Mouse (Mus musculus): Measurements from ENCODE around the gene Eef1b2. TPM values are rescaled to one million over a fixed set of nuclear protein-coding genes. Genes with fewer than 3 reads are reported as not detected.

The Eef1b2 gene
- polyA plus RNA-seq, 1 experiment from 2014 or later: 249 TPM

GRCm38 (mm10) chr1:63195848-63196512, 19.4 kb downstream of the Eef1b2 start:
- H3K36me3 ChIP-seq: no peaks in the 10 kb centered on the region
- no peak for ATAC-seq (replicated peaks; ENCODE audit: insufficient number of reproducible peaks, insufficient read depth, low FRiP score, low read depth)
- H3K9ac ChIP-seq: no peak overlapping the region
- no peak overlapping the region for H3K4me3 ChIP-seq
- no peak overlapping the region for H3K4me2 ChIP-seq
- H3K9me3 ChIP-seq (replicated peaks): no peaks in the 10 kb centered on the region
- peaks cover 13% of the 10 kb centered on the region for H3K4me1 ChIP-seq (replicated peaks)
- no peaks in the 10 kb centered on the region for H3K27me3 ChIP-seq
- H3K27ac ChIP-seq: no peak overlapping the region
- 27% methylated on average over 5 of the region's 5 CpGs for WGBS

DNA sequence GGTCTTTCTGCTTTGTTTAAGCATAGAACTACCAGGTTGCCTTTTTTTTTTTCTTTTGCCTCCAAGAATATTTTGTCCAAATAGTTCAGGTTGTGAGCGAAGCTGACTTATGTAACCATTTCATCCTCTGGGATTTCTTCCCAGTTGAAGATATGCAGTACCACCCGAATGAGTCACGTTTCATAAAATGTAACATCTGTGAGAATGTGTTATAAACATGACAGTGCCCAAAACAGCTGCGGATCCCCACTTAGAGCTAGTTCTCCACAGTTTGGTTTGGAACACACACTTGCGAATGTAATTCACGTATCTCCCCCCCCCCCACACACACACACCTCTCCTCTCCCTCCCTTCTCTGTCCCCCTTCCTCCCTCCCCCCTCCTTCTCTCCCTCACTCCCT, 22.8 kb downstream of the Eef1b2 start:
- Histone ChIP-seq H3K36me3 (no peaks in the 10 kb centered on the region), H3K4me3 (no peak overlapping the region), H3K4me2 (no peak overlapping the region), H3K27ac (no peak overlapping the region), H3K4me1 (replicated peaks) (peaks cover 3% of the 10 kb centered on the region), H3K9me3 (replicated peaks) (no peaks in the 10 kb centered on the region), H3K9ac (no peak overlapping the region), H3K27me3 (no peaks in the 10 kb centered on the region)
- ATAC-seq (replicated peaks; ENCODE audit: insufficient number of reproducible peaks, insufficient read depth, low FRiP score, low read depth): no peak
- 72% methylated on average over 6 of the region's 6 CpGs for WGBS

DNA sequence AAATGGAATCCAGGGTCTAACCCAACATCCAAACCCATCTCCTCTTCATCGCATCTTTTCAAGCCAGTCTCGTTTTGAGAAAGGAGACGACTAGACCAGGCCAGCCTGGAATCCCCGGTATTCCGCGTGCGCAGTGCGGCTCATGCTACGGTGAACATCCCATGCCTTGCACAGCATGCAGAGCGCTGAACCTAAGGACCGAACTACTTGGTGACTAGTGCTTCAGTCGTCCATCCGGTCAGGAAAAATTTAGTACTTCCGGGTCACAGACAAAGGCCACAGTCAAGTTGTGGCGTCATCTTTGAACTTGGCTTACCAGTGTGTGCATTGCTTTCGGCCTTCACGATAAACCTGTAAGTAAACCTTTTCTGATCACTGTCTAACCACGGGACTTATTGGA, 23.7 kb downstream of the Eef1b2 start:
- ATAC-seq (replicated peaks; ENCODE audit: insufficient number of reproducible peaks, insufficient read depth, low FRiP score, low read depth): no peak
- peaks cover 6% of the 10 kb centered on the region for H3K4me1 ChIP-seq (replicated peaks)
- H3K9ac ChIP-seq: no peak overlapping the region
- no peak overlapping the region for H3K27ac ChIP-seq
- H3K9me3 ChIP-seq (replicated peaks): no peaks in the 10 kb centered on the region
- WGBS: 88% methylated on average over 18 of the region's 18 CpGs
- no peaks in the 10 kb centered on the region for H3K36me3 ChIP-seq
- no peak overlapping the region for H3K4me3 ChIP-seq
- H3K4me2 ChIP-seq: no peak overlapping the region
- no peaks in the 10 kb centered on the region for H3K27me3 ChIP-seq

DNA sequence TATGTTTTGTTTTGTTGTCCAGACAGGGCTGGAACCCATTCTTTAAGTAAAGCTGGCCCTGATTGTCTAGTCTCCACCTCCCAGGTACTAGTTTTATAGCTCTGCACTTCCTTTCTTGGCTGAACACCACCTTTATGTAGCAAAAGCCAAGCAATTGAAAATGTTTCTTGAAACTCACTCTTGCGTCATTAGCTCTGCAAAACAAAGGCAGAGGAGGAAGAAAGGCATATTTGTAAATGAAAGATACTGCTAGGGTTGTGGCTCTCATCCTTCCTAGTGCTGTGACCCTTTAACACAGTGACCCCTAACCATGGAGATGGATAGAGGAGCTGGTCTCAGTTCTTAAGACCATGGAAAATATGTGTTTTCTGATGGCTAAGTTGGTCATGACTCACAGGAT, 25.0 kb downstream of the Eef1b2 start:
- no peaks in the 10 kb centered on the region for H3K9me3 ChIP-seq (replicated peaks)

DNA sequence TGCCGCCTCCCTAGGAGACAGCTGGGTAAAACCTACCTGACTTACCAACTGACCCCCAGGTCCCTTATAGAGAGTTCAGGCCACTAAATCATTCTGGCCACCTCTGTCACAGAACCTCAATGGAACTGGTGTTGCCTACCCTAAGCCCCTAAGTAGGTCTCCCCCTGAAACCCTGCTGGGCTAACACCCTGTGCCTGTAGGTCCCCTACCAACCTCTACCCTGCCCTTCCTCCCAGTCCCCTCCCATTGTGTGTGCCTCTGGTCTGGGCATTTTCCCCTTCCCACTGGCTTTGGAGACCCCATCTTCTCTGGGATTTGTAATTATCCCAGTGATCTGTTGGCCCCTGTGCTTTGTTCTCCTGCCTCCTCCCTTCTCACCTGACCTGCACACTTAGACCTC, 26.8 kb downstream of the Eef1b2 start:
- Histone ChIP-seq H3K4me2 (no peak overlapping the region), H3K36me3 (no peaks in the 10 kb centered on the region), H3K4me3 (no peak overlapping the region), H3K27me3 (no peaks in the 10 kb centered on the region), H3K4me1 (replicated peaks) (peaks cover 6% of the 10 kb centered on the region), H3K27ac (no peak overlapping the region), H3K9ac (no peak overlapping the region), H3K9me3 (replicated peaks) (no peaks in the 10 kb centered on the region)
- 84% methylated on average over 1 of the region's 1 CpGs for WGBS
- ATAC-seq (replicated peaks; ENCODE audit: insufficient number of reproducible peaks, insufficient read depth, low FRiP score, low read depth): no peak

More for the DNA sequence above, 25.0 kb downstream of the Eef1b2 start:
- H3K36me3 ChIP-seq: no peaks in the 10 kb centered on the region
- no peak overlapping the region for H3K27ac ChIP-seq
- H3K9ac ChIP-seq: no peak overlapping the region
- peaks cover 6% of the 10 kb centered on the region for H3K4me1 ChIP-seq (replicated peaks)
- 82% methylated on average over 1 of the region's 1 CpGs for WGBS
- H3K27me3 ChIP-seq: no peaks in the 10 kb centered on the region
- no peak overlapping the region for H3K4me3 ChIP-seq
- no peak overlapping the region for H3K4me2 ChIP-seq
- ATAC-seq (replicated peaks; ENCODE audit: insufficient number of reproducible peaks, insufficient read depth, low FRiP score, low read depth): no peak

DNA sequence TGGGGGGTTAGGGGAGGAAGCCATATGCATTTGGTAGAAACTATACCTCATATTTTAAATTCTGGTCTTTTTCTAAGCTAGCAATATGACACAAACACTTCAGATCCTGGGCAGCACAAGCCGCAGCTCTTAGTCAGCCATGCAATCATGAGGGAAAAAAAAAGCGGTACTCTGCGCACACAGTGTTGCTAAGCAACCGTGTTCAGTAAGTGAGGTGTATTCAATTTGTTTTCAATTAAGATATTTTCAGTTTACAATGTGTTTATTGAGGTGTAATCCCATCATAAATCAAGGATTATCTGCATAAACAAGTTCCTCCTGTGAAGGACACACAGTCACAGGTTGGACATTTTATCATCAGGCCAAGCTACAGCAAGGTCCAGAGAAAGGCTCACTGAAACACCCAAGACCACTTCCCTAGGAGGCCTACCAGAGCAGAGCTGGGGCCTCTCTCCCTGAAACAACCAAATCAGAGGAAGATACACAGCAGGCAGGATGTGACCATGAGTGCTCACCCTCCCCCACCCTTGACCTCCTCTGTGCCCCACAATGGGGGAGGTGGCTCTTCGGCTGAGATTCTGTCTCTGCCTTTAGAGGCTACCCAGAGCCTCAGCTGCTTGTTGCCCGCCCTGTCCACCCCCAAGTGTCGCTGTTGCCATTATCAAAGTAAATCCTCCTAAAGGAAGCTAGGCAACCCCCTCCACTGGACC, 27.5 kb downstream of the Eef1b2 start:
- peak; percentile 62; the same call in 1 of the 2 replicates for ATAC-seq (replicated peaks; ENCODE audit: insufficient number of reproducible peaks, insufficient read depth, low FRiP score, low read depth)
- Histone ChIP-seq H3K4me3 (no peak overlapping the region), H3K36me3 (no peaks in the 10 kb centered on the region), H3K9me3 (replicated peaks) (no peaks in the 10 kb centered on the region), H3K27ac (no peak overlapping the region; the same call in 1 of the 2 replicates), H3K4me2 (no peak overlapping the region), H3K9ac (no peak overlapping the region), H3K4me1 (replicated peaks) (peaks cover 6% of the 10 kb centered on the region), H3K27me3 (no peaks in the 10 kb centered on the region)
- 24% methylated on average over 7 of the region's 7 CpGs for WGBS

GRCm38 (mm10) chr1:63204660-63205394, 28.2 kb downstream of the Eef1b2 start:
- H3K27me3 ChIP-seq: no peaks in the 10 kb centered on the region
- no peaks in the 10 kb centered on the region for H3K9me3 ChIP-seq (replicated peaks)
- H3K4me1 ChIP-seq (replicated peaks): peaks cover 6% of the 10 kb centered on the region
- ATAC-seq (replicated peaks; ENCODE audit: insufficient number of reproducible peaks, insufficient read depth, low FRiP score, low read depth): no peak
- H3K36me3 ChIP-seq: no peaks in the 10 kb centered on the region
- WGBS: 35% methylated on average over 7 of the region's 7 CpGs
- H3K4me2 ChIP-seq: no peak overlapping the region
- no peak overlapping the region for H3K4me3 ChIP-seq
- H3K9ac ChIP-seq: no peak overlapping the region
- H3K27ac ChIP-seq: no peak overlapping the region

GRCm38 (mm10) chr1:63207607-63208006, 31.0 kb downstream of the Eef1b2 start:
- H3K9me3 ChIP-seq (replicated peaks): no peaks in the 10 kb centered on the region
- H3K4me3 ChIP-seq: no peak overlapping the region
- WGBS: 69% methylated on average over 3 of the region's 3 CpGs
- H3K9ac ChIP-seq: no peak overlapping the region
- H3K36me3 ChIP-seq: no peaks in the 10 kb centered on the region
- H3K27ac ChIP-seq: no peak overlapping the region
- ATAC-seq (replicated peaks; ENCODE audit: insufficient number of reproducible peaks, insufficient read depth, low FRiP score, low read depth): no peak
- no peaks in the 10 kb centered on the region for H3K27me3 ChIP-seq
- no peak overlapping the region for H3K4me2 ChIP-seq
- peaks cover 6% of the 10 kb centered on the region for H3K4me1 ChIP-seq (replicated peaks)

- ATAC-seq (replicated peaks; ENCODE audit: insufficient number of reproducible peaks, insufficient read depth, low FRiP score, low read depth): no peak
- H3K4me3 ChIP-seq: no peak overlapping the region
- H3K36me3 ChIP-seq: no peaks in the 10 kb centered on the region
- no peaks in the 10 kb centered on the region for H3K27me3 ChIP-seq
- H3K4me1 ChIP-seq (replicated peaks): 0 out of 2 replicates have a peak, but pooled peaks cover 2% of the 10 kb centered on the region
- no peak overlapping the region for H3K4me2 ChIP-seq
- H3K27ac ChIP-seq: no peak overlapping the region
- H3K9me3 ChIP-seq (replicated peaks): no peaks in the 10 kb centered on the region
- 37% methylated on average over 6 of the region's 6 CpGs for WGBS
- H3K9ac ChIP-seq: no peak overlapping the region
Observed at GRCm38 (mm10) chr1:63209861-63210529, 33.4 kb downstream of the Eef1b2 start.

GRCm38 (mm10) chr1:63213478-63214270, 37.0 kb downstream of the Eef1b2 start:
- 30% methylated on average over 22 of the region's 22 CpGs for WGBS
- Histone ChIP-seq H3K9ac (no peak overlapping the region), H3K27me3 (no peaks in the 10 kb centered on the region), H3K4me2 (peak overlapping the region; percentile 41), H3K27ac (no peak overlapping the region), H3K9me3 (replicated peaks) (no peaks in the 10 kb centered on the region), H3K4me3 (0 out of 2 replicates have a peak overlapping the region, but pooled peaks have one; percentile 3), H3K4me1 (replicated peaks) (0 out of 2 replicates have a peak, but pooled peaks cover 2% of the 10 kb centered on the region), H3K36me3 (no peaks in the 10 kb centered on the region)
- no peak for ATAC-seq (replicated peaks; ENCODE audit: insufficient number of reproducible peaks, insufficient read depth, low FRiP score, low read depth)

All from heart, embryonic 15.5 days (tissue).